26 mouse cellular contexts compared by ENCODE assay signal in genomic region chr11:120719242-120719641, GRCm38 (mm10). TPM values are rescaled to one million over a fixed set of nuclear protein-coding genes. Genes with fewer than 3 reads are reported as not detected.
DNase-seq lines count a peak whose midpoint lies in the region; ATAC-seq lines count a peak whose summit lies in the region.
"Had no signal": no experiment of that assay in that cellular context is flagged by ENCODE, and none has a peak within 500 bp of the region (broad histone marks: within the 10 kb centered on the region; RNA-seq: fewer than 3 reads in every experiment).

No protein-coding gene starts in this region.

- no peak for DNase-seq in forebrain, embryonic 10.5 days (ENCODE audit: extremely low spot score, low spot score)
- no peak for DNase-seq in forebrain, embryonic 11.5 days (ENCODE audit: low spot score)
- no peak for DNase-seq in hindbrain, embryonic 10.5 days (ENCODE audit: low spot score)
- no peak for DNase-seq in hindbrain, embryonic 11.5 days (ENCODE audit: low spot score)
- DNase-seq in right cerebral cortex, postnatal 14 days, result peak; percentile 8
- DNase-seq in right cerebral cortex, adult 2 months (ENCODE audit: low spot score in 2 of 2), result no peak
- DNase-seq in embryonic facial prominence, embryonic 14.5 days (ENCODE audit: low spot score), result no peak
- DNase-seq in layer of hippocampus, postnatal 36 days, result no peak
- DNase-seq: adrenal gland, adult 2 months; cerebellum, adult 9-10 months; cerebellum, postnatal 36 days; embryo, embryonic 11 days; forebrain, postnatal 0 days; gastrocnemius, postnatal 25 days; heart, adult 18-20 months; heart, postnatal 10 days; heart, postnatal 36 days had no signal

- peaks cover 60% of the 10 kb centered on the region for H3K36me3 ChIP-seq in forebrain, embryonic 10.5 days (replicated peaks)
- no peaks in the 10 kb centered on the region; the same call in none of the 2 replicates for H3K36me3 ChIP-seq in forebrain, embryonic 11.5 days (ENCODE audit: control insufficient read depth, insufficient read depth, low read length)
- H3K36me3 ChIP-seq in hindbrain, embryonic 10.5 days, result peaks cover 59% of the 10 kb centered on the region
- H3K36me3 ChIP-seq in hindbrain, embryonic 11.5 days (ENCODE audit: control insufficient read depth, insufficient read depth, low read length), result peaks cover 5% of the 10 kb centered on the region; the same call in 1 of the 2 replicates
- peaks cover 35% of the 10 kb centered on the region for H3K36me3 ChIP-seq in embryonic facial prominence, embryonic 14.5 days (ENCODE audit: control insufficient read depth, insufficient read depth, low read length)

- H3K4me3 ChIP-seq in forebrain, embryonic 10.5 days, result peak overlapping the region; percentile 5; the same call in 1 of the 2 replicates
- no peak overlapping the region for H3K4me3 ChIP-seq in forebrain, embryonic 11.5 days (ENCODE audit: low read depth, low read length)
- peak overlapping the region; percentile 0; the same call in 1 of the 2 replicates for H3K4me3 ChIP-seq in hindbrain, embryonic 10.5 days
- no peak overlapping the region for H3K4me3 ChIP-seq in hindbrain, embryonic 11.5 days (ENCODE audit: low read depth, low read length)
- no peak overlapping the region for H3K4me3 ChIP-seq in embryonic facial prominence, embryonic 14.5 days (ENCODE audit: low read depth, low read length)
- H3K4me3 ChIP-seq: erythroblast, embryonic 14.5 days; heart, embryonic 12.5 days; heart, embryonic 15.5 days; hindbrain, embryonic 12.5 days; hindbrain, embryonic 15.5 days had no signal

- peaks cover 45% of the 10 kb centered on the region for H3K4me1 ChIP-seq in forebrain, embryonic 10.5 days
- H3K4me1 ChIP-seq in forebrain, embryonic 11.5 days (replicated peaks; ENCODE audit: control insufficient read depth, insufficient read depth, low read length), result peaks cover 15% of the 10 kb centered on the region
- peaks cover 41% of the 10 kb centered on the region for H3K4me1 ChIP-seq in hindbrain, embryonic 10.5 days (replicated peaks)
- peaks cover 15% of the 10 kb centered on the region for H3K4me1 ChIP-seq in hindbrain, embryonic 11.5 days (replicated peaks; ENCODE audit: control insufficient read depth, insufficient read depth, low read length)
- peaks cover 12% of the 10 kb centered on the region for H3K4me1 ChIP-seq in embryonic facial prominence, embryonic 14.5 days (ENCODE audit: control insufficient read depth, insufficient read depth, low read length)

- no peak for ATAC-seq in forebrain, embryonic 11.5 days (replicated peaks; ENCODE audit: low FRiP score)
- no peak for ATAC-seq in hindbrain, embryonic 11.5 days (ENCODE audit: low FRiP score)
- no peak for ATAC-seq in embryonic facial prominence, embryonic 14.5 days (ENCODE audit: low read depth)
- ATAC-seq: CD4-positive, CD25-positive, alpha-beta regulatory T cell, adult 4 months; forebrain, embryonic 14.5 days; forebrain, postnatal 0 days; intestine, postnatal 0 days had no signal

- no peak overlapping the region for H3K4me2 ChIP-seq in forebrain, embryonic 11.5 days (ENCODE audit: low read depth, low read length, severe bottlenecking)
- H3K4me2 ChIP-seq in hindbrain, embryonic 11.5 days (replicated peaks; ENCODE audit: low read depth, low read length), result no peak overlapping the region
- H3K4me2 ChIP-seq in embryonic facial prominence, embryonic 14.5 days (ENCODE audit: low read depth, low read length), result no peak overlapping the region
- H3K4me2 ChIP-seq: heart, embryonic 12.5 days; heart, embryonic 15.5 days; hindbrain, embryonic 12.5 days had no signal

- no peak overlapping the region for H3K9ac ChIP-seq in forebrain, embryonic 11.5 days (ENCODE audit: low read length)
- H3K9ac ChIP-seq in hindbrain, embryonic 11.5 days (ENCODE audit: low read depth, low read length), result no peak overlapping the region
- H3K9ac ChIP-seq in embryonic facial prominence, embryonic 14.5 days (ENCODE audit: low read depth, low read length), result 0 out of 2 replicates have a peak overlapping the region, but pooled peaks have one; percentile 30
- H3K9ac ChIP-seq: forebrain, postnatal 0 days; heart, embryonic 12.5 days; heart, embryonic 15.5 days; hindbrain, embryonic 15.5 days had no signal

- peaks cover 48% of the 10 kb centered on the region for H3K27me3 ChIP-seq in forebrain, embryonic 10.5 days (ENCODE audit: poor library complexity, severe bottlenecking)
- H3K27me3 ChIP-seq in forebrain, embryonic 11.5 days (ENCODE audit: control insufficient read depth, insufficient read depth, low read length), result peaks cover 10% of the 10 kb centered on the region
- peaks cover 32% of the 10 kb centered on the region for H3K27me3 ChIP-seq in hindbrain, embryonic 10.5 days (ENCODE audit: insufficient read depth, poor library complexity, severe bottlenecking)
- H3K27me3 ChIP-seq in hindbrain, embryonic 11.5 days (ENCODE audit: control insufficient read depth, insufficient read depth, low read length), result peaks cover 2% of the 10 kb centered on the region
- no peaks in the 10 kb centered on the region for H3K27me3 ChIP-seq in embryonic facial prominence, embryonic 14.5 days (replicated peaks; ENCODE audit: control insufficient read depth, insufficient read depth, low read length)
- H3K27me3 ChIP-seq: hindbrain, embryonic 15.5 days had no signal

- no peaks in the 10 kb centered on the region for H3K9me3 ChIP-seq in forebrain, embryonic 10.5 days
- H3K9me3 ChIP-seq in forebrain, embryonic 11.5 days (ENCODE audit: control insufficient read depth, low read length), result no peaks in the 10 kb centered on the region
- no peaks in the 10 kb centered on the region for H3K9me3 ChIP-seq in hindbrain, embryonic 10.5 days
- H3K9me3 ChIP-seq in hindbrain, embryonic 11.5 days (ENCODE audit: control insufficient read depth, low read length), result no peaks in the 10 kb centered on the region
- H3K9me3 ChIP-seq in embryonic facial prominence, embryonic 14.5 days (ENCODE audit: control insufficient read depth, low read length), result no peaks in the 10 kb centered on the region
- H3K9me3 ChIP-seq: heart, embryonic 12.5 days; heart, embryonic 15.5 days; hindbrain, embryonic 12.5 days; hindbrain, embryonic 15.5 days had no signal

- H3K27ac ChIP-seq in forebrain, embryonic 10.5 days, result no peak overlapping the region
- no peak overlapping the region for H3K27ac ChIP-seq in forebrain, embryonic 11.5 days (ENCODE audit: low read depth, low read length)
- no peak overlapping the region for H3K27ac ChIP-seq in hindbrain, embryonic 10.5 days
- no peak overlapping the region for H3K27ac ChIP-seq in hindbrain, embryonic 11.5 days (ENCODE audit: low read depth, low read length)
- H3K27ac ChIP-seq in embryonic facial prominence, embryonic 14.5 days (replicated peaks; ENCODE audit: low read depth, low read length), result no peak overlapping the region
- H3K27ac ChIP-seq: heart, embryonic 15.5 days; hindbrain, embryonic 12.5 days; hindbrain, embryonic 15.5 days had no signal

- WGBS in forebrain, embryonic 10.5 days, result 93% methylated on average over 9 of the region's 9 CpGs
- WGBS in forebrain, embryonic 11.5 days, result 91% methylated on average over 9 of the region's 9 CpGs
- WGBS in hindbrain, embryonic 10.5 days, result 88% methylated on average over 9 of the region's 9 CpGs
- WGBS in hindbrain, embryonic 11.5 days, result 87% methylated on average over 9 of the region's 9 CpGs
- 94% methylated on average over 8 of the region's 9 CpGs for WGBS in embryonic facial prominence, embryonic 14.5 days

RNA-seq across cellular contexts. Expression of gene Rac3, which starts 2.0 kb away (rescaled TPM):
- 23.8 and 28.4 TPM in 2 replicates for polyA plus RNA-seq in forebrain, embryonic 10.5 days (2016; fragmentation: Nextera tagmentation; extraction: Ambion mirVana)
- 7.5 and 10.6 TPM in 2 replicates for polyA plus RNA-seq in forebrain, embryonic 11.5 days (2014; fragmentation: Nextera tagmentation; extraction: Ambion mirVana)
- polyA plus RNA-seq in hindbrain, embryonic 10.5 days (2016; fragmentation: Nextera tagmentation; extraction: Ambion mirVana), result 31.0 and 58.2 TPM in 2 replicates
- 17.6 and 18.2 TPM in 2 replicates for polyA plus RNA-seq in hindbrain, embryonic 11.5 days (2014; fragmentation: Nextera tagmentation; extraction: Ambion mirVana)
- 16.5 and 16.6 TPM in 2 replicates for polyA plus RNA-seq in embryonic facial prominence, embryonic 14.5 days (2014; fragmentation: Nextera tagmentation; extraction: Ambion mirVana)
- 10 to 100 TPM; 36.5 to 41.0 TPM for total RNA-seq in layer of hippocampus, postnatal 36 days (2021)
- polyA plus RNA-seq: CD4-positive, CD25-positive, alpha-beta regulatory T cell, adult 4 months had no signal

RNA-seq across cellular contexts. Expression of gene Lrrc45, which starts 5.5 kb away (rescaled TPM):
- 51.9 and 59.2 TPM in 2 replicates for polyA plus RNA-seq in forebrain, embryonic 10.5 days (2016; fragmentation: Nextera tagmentation; extraction: Ambion mirVana)
- polyA plus RNA-seq in forebrain, embryonic 11.5 days (2014; fragmentation: Nextera tagmentation; extraction: Ambion mirVana), result 53.3 and 54.4 TPM in 2 replicates
- 55.8 and 57.7 TPM in 2 replicates for polyA plus RNA-seq in hindbrain, embryonic 10.5 days (2016; fragmentation: Nextera tagmentation; extraction: Ambion mirVana)
- polyA plus RNA-seq in hindbrain, embryonic 11.5 days (2014; fragmentation: Nextera tagmentation; extraction: Ambion mirVana), result 30.7 and 34.4 TPM in 2 replicates
- polyA plus RNA-seq in embryonic facial prominence, embryonic 14.5 days (2014; fragmentation: Nextera tagmentation; extraction: Ambion mirVana), result 46.5 and 50.7 TPM in 2 replicates
- 10 to 100 TPM; 56.6 to 69.3 TPM for total RNA-seq in layer of hippocampus, postnatal 36 days (2021)

RNA-seq across cellular contexts. Expression of gene Cenpx, which starts 5.7 kb away (rescaled TPM):
- 118 and 133 TPM in 2 replicates for polyA plus RNA-seq in forebrain, embryonic 10.5 days (2016; fragmentation: Nextera tagmentation; extraction: Ambion mirVana)
- polyA plus RNA-seq in forebrain, embryonic 11.5 days (2014; fragmentation: Nextera tagmentation; extraction: Ambion mirVana), result 121 and 130 TPM in 2 replicates
- 129 and 137 TPM in 2 replicates for polyA plus RNA-seq in hindbrain, embryonic 10.5 days (2016; fragmentation: Nextera tagmentation; extraction: Ambion mirVana)
- polyA plus RNA-seq in hindbrain, embryonic 11.5 days (2014; fragmentation: Nextera tagmentation; extraction: Ambion mirVana), result 115 and 121 TPM in 2 replicates
- polyA plus RNA-seq in embryonic facial prominence, embryonic 14.5 days (2014; fragmentation: Nextera tagmentation; extraction: Ambion mirVana), result 139 and 145 TPM in 2 replicates
- 10 to 100 TPM; 15.5 to 15.7 TPM for total RNA-seq in layer of hippocampus, postnatal 36 days (2021)

RNA-seq across cellular contexts. Expression of gene Dcxr, which starts 7.8 kb away (rescaled TPM):
- 13.3 and 14.8 TPM in 2 replicates for polyA plus RNA-seq in forebrain, embryonic 10.5 days (2016; fragmentation: Nextera tagmentation; extraction: Ambion mirVana)
- polyA plus RNA-seq in forebrain, embryonic 11.5 days (2014; fragmentation: Nextera tagmentation; extraction: Ambion mirVana), result 10.8 and 11.8 TPM in 2 replicates
- 17.9 and 19.8 TPM in 2 replicates for polyA plus RNA-seq in hindbrain, embryonic 10.5 days (2016; fragmentation: Nextera tagmentation; extraction: Ambion mirVana)
- 14.3 and 15.2 TPM in 2 replicates for polyA plus RNA-seq in hindbrain, embryonic 11.5 days (2014; fragmentation: Nextera tagmentation; extraction: Ambion mirVana)
- polyA plus RNA-seq in embryonic facial prominence, embryonic 14.5 days (2014; fragmentation: Nextera tagmentation; extraction: Ambion mirVana), result 23.5 and 27.0 TPM in 2 replicates
- 10 to 100 TPM in 1 of 2 experiments, 1 to 10 TPM in 1; 8.1 to 10.8 TPM for total RNA-seq in layer of hippocampus, postnatal 36 days (2021)

RNA-seq across cellular contexts. Expression of gene Cbr2, which starts 12.7 kb away (rescaled TPM):
- polyA plus RNA-seq in forebrain, embryonic 10.5 days (2016; fragmentation: Nextera tagmentation; extraction: Ambion mirVana), result 1.1 and 1.3 TPM in 2 replicates
- 1.8 TPM in 1 of 2 replicates, not detected in the other for polyA plus RNA-seq in forebrain, embryonic 11.5 days (2014; fragmentation: Nextera tagmentation; extraction: Ambion mirVana)
- polyA plus RNA-seq in hindbrain, embryonic 10.5 days (2016; fragmentation: Nextera tagmentation; extraction: Ambion mirVana), result 1.6 and 2.1 TPM in 2 replicates
- 0.82 and 1.6 TPM in 2 replicates for polyA plus RNA-seq in hindbrain, embryonic 11.5 days (2014; fragmentation: Nextera tagmentation; extraction: Ambion mirVana)
- 58.3 and 113 TPM in 2 replicates for polyA plus RNA-seq in embryonic facial prominence, embryonic 14.5 days (2014; fragmentation: Nextera tagmentation; extraction: Ambion mirVana)
- 1 to 10 TPM; 1.7 to 2.3 TPM for total RNA-seq in layer of hippocampus, postnatal 36 days (2021)
- total RNA-seq: MEL had no signal
- polyA plus RNA-seq: CD4-positive, CD25-positive, alpha-beta regulatory T cell, adult 4 months; erythroblast, embryonic 14.5 days had no signal

Comparison
In these comparisons a context has a peak if more than half of its experiments do, and no peak if none do; other contexts are left out.
1. H3K4me3 ChIP-seq: peak in forebrain, embryonic 10.5 days (single experiment) and hindbrain, embryonic 10.5 days (single experiment); none in forebrain, embryonic 11.5 days (single experiment), hindbrain, embryonic 11.5 days (single experiment) and embryonic facial prominence, embryonic 14.5 days (single experiment).